Mouse (Mus musculus): ENCODE measurements around the gene Kif26b. TPM values are rescaled to one million over a fixed set of nuclear protein-coding genes. Genes with fewer than 3 reads are reported as not detected.

The Kif26b gene
- polyA plus RNA-seq, 1 experiment = 3.5 TPM

GRCm38 (mm10) chr1:178961661-178962060, 432.7 kb downstream of the Kif26b start:
- no peak for DNase-seq (ENCODE audit: extremely low spot score in 1 of 2, low spot score in 1 of 2)

GRCm38 (mm10) chr1:178972055-178972454, 443.1 kb downstream of the Kif26b start:
- DNase-seq (ENCODE audit: extremely low spot score in 1 of 2, low spot score in 1 of 2) = no peak

GRCm38 (mm10) chr1:178978617-178979245, 449.8 kb downstream of the Kif26b start:
- no peak for DNase-seq (ENCODE audit: extremely low spot score in 1 of 2, low spot score in 1 of 2)

GRCm38 (mm10) chr1:178980185-178980584, 451.3 kb downstream of the Kif26b start:
- DNase-seq (ENCODE audit: extremely low spot score in 1 of 2, low spot score in 1 of 2) = no peak

GRCm38 (mm10) chr1:178981641-178982040, 452.7 kb downstream of the Kif26b start:
- no peak for DNase-seq (ENCODE audit: extremely low spot score in 1 of 2, low spot score in 1 of 2)

GRCm38 (mm10) chr1:178988176-178988575, 459.3 kb downstream of the Kif26b start:
- no peak for DNase-seq (ENCODE audit: extremely low spot score in 1 of 2, low spot score in 1 of 2)

Other genes with a start within 250 kb of the Kif26b start
- gene Cox20, start 210.0 kb upstream of the Kif26b start, polyA plus RNA-seq (2012; rRNA removed) = 86.9 and 93.7 TPM in 2 replicates
- 371 and 407 TPM in 2 replicates for gene Hnrnpu, start 191.3 kb upstream of the Kif26b start, polyA plus RNA-seq (2012; rRNA removed)
- 8.0 and 9.0 TPM in 2 replicates for gene Efcab2, start 123.0 kb upstream of the Kif26b start, polyA plus RNA-seq (2012; rRNA removed)

Measured in frontal cortex, adult 2 months (tissue).